Mouse (Mus musculus): Measurements from ENCODE around the gene Fbl.
A peak's percentile ranks its signal among the peaks of the same experiment; 100 is the strongest.

DNA sequence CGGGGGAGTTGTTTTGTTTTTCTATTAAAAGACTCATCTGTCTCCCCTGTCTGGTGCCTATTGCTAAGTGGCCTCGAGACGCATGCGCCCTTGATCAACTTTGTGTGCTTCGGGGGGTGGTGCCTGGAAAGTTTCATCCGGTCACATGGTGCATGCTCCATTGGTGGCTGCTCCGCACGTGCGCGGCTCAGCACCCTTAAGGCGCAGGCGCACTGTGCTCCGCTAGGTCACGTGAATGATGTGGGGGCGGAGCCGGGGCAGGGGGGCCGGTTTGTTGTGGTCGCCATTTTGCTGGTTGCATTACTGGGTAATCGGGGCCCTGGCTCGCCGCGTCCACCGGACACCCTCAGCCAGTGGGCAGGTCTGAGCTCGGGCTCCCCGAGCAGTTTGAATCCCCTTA is 9.7 kb downstream of the Fbl start, which contains the start of gene Dyrk1b:
- TF ChIP-seq POLR2A (IDR thresholded peaks at IDR 0.05; ENCODE audit: control insufficient read depth, extremely low read depth, insufficient read depth, low read length, poor library complexity) = 0 out of 2 replicates have a peak, but pooled peaks have one; percentile 38
- no peak for TF ChIP-seq CTCF (IDR thresholded peaks at IDR 0.05; ENCODE audit: borderline replicate concordance, control insufficient read depth, extremely low read depth, insufficient read depth, low read length, poor library complexity)

All from thymus, adult 2 months (tissue).